Mouse (Mus musculus) natural killer cell, adult 2 months (primary cell): Measurements from ENCODE around the gene Trim43b.
"Not testable (repeated sequence)": the region's sequence is repeated elsewhere in the genome, so short reads cannot be mapped to it uniquely, and the experiment has no call there.

ENCODE experiments used
- DNase-seq, 2 experiments: peaks; one replicate each; pipeline ENCODE4 v3.0.0; 2022; ENCODE audit warnings: low spot score in 2 of 2

The Trim43b gene

GRCm38 (mm10) chr9:89092735-89093134, at the start of gene Trim43b:
Gene Trim43b (minus strand): TSS chr9:89092835.
- DNase-seq = not testable (repeated sequence)

GRCm38 (mm10) chr9:89104576-89104975, 11.9 kb upstream of the Trim43b start:
- not testable (repeated sequence) for DNase-seq

- DNase-seq = not testable (repeated sequence)
These were observed 5.9 kb downstream of the Trim43b start for GRCm38 (mm10) chr9:89086746-89087145.

GRCm38 (mm10) chr9:89079637-89080036, 13.0 kb downstream of the Trim43b start:
- DNase-seq = not testable (repeated sequence)

- not testable (repeated sequence) for DNase-seq
These were observed 16.1 kb downstream of the Trim43b start for GRCm38 (mm10) chr9:89076508-89076907.

GRCm38 (mm10) chr9:89067143-89067501, 25.5 kb downstream of the Trim43b start:
- DNase-seq = not testable (repeated sequence)

GRCm38 (mm10) chr9:89066378-89067142, 26.1 kb downstream of the Trim43b start:
- DNase-seq = peak; percentile 19 to 25
